Mouse (Mus musculus) forebrain, embryonic 14.5 days (tissue): ENCODE data around the gene Pcsk4. TPM values are rescaled to one million over a fixed set of nuclear protein-coding genes. Genes with fewer than 3 reads are reported as not detected.

Experiments
- ATAC-seq: fragments of 200-750 bp; cut with Nextera tagmentation; 2 replicates; pipeline ENCODE4 v1.8.0; 2017; ENCODE audit warnings: mild to moderate bottlenecking, moderate library complexity
- DNase-seq: peaks from one replicate; pipeline ENCODE4 v3.0.0-alpha.2; 2015; ENCODE audit warnings: low spot score
- H3K27ac ChIP-seq: fragments of 300-500 bp; sonication (generic); 2 replicates; pipeline ENCODE4 v1.5.1; 2014; ENCODE audit warnings: low read depth, mild to moderate bottlenecking, control low read depth, low read length, moderate library complexity
- H3K27me3 ChIP-seq: fragments of 300-500 bp; sonication (generic); replicated peaks from 2 replicates; pipeline ENCODE4 v1.6.1; 2014; ENCODE audit warnings: low read length, control low read depth, mixed read lengths; ENCODE audit not compliant: control insufficient read depth, insufficient read depth
- H3K36me3 ChIP-seq: fragments of 300-500 bp; sonication (generic); 2 replicates; pipeline ENCODE4 v1.6.1; 2014; ENCODE audit warnings: low read length, control low read depth; ENCODE audit not compliant: control insufficient read depth, insufficient read depth
- H3K4me1 ChIP-seq: fragments of 300-500 bp; sonication (generic); 2 replicates; pipeline ENCODE4 v1.6.1; 2014; ENCODE audit warnings: antibody characterized with exemption, low read length, control low read depth; ENCODE audit not compliant: control insufficient read depth, insufficient read depth
- H3K4me2 ChIP-seq: fragments of 300-500 bp; sonication (generic); 2 replicates; pipeline ENCODE4 v1.6.1; 2014; ENCODE audit warnings: mild to moderate bottlenecking, control low read depth, low read length
- H3K4me3 ChIP-seq: fragments of 300-500 bp; sonication (generic); 2 replicates; pipeline ENCODE4 v1.5.1; 2014; ENCODE audit warnings: low read depth, low read length, control low read depth
- H3K9ac ChIP-seq: fragments of 300-500 bp; sonication (generic); 2 replicates; pipeline ENCODE4 v1.6.1; 2014; ENCODE audit warnings: mild to moderate bottlenecking, low read length, control low read depth, moderate library complexity
- H3K9me3 ChIP-seq: fragments of 300-500 bp; sonication (generic); replicated peaks from 2 replicates; pipeline ENCODE4 v1.6.1; 2016; ENCODE audit warnings: low read length, control low read depth, mixed read lengths; ENCODE audit not compliant: control insufficient read depth
- WGBS: fragments of 180-500 bp; shearing (Covaris S2); extraction: QIAGEN DNeasy Blood & Tissue Kit; methylation state at CpG from one replicate; pipeline ENCODE4 v1.1.7; 2014; 5-methylcytosine and 5-hydroxymethylcytosine counted together
- polyA plus RNA-seq: library from polyadenylated mRNA; unstranded; fragments of >200 nt; fragmentation: Nextera tagmentation; extraction: Ambion mirVana; gene quantifications from 2 replicates; pipeline ENCODE4 v1.2.1, GENCODE M21; 2014

Pcsk4 gene
- polyA plus RNA-seq, 1 experiment from 2014 or later = 1.6 TPM

- Histone ChIP-seq H3K4me2 (no peak overlapping the region), H3K27ac (no peak overlapping the region), H3K9ac (no peak overlapping the region), H3K4me1 (peaks cover 11% of the 10 kb centered on the region), H3K4me3 (no peak overlapping the region), H3K27me3 (peaks cover 7% of the 10 kb centered on the region; the same call in 1 of the 2 replicates), H3K36me3 (no peaks in the 10 kb centered on the region), H3K9me3 (no peaks in the 10 kb centered on the region)
- 83% methylated on average over 10 of the region's 10 CpGs for whole genome bisulfite sequencing
- DNase-seq (no peak), ATAC-seq (no peak)
Observed at GRCm38 (mm10) chr10:80331636-80332524, 2.6 kb upstream of the Pcsk4 start.

GRCm38 (mm10) chr10:80330888-80331287 is 1.6 kb upstream of the Pcsk4 start:
- Histone ChIP-seq H3K4me3 (no peak overlapping the region), H3K9me3 (no peaks in the 10 kb centered on the region), H3K36me3 (no peaks in the 10 kb centered on the region), H3K9ac (0 out of 2 replicates have a peak overlapping the region, but pooled peaks have one; percentile 46), H3K27me3 (peaks cover 7% of the 10 kb centered on the region; the same call in 1 of the 2 replicates), H3K27ac (no peak overlapping the region), H3K4me1 (peaks cover 11% of the 10 kb centered on the region), H3K4me2 (no peak overlapping the region)
- WGBS = 63% methylated on average over 2 of the region's 2 CpGs
- ATAC-seq = no peak
- DNase-seq = no peak

DNA sequence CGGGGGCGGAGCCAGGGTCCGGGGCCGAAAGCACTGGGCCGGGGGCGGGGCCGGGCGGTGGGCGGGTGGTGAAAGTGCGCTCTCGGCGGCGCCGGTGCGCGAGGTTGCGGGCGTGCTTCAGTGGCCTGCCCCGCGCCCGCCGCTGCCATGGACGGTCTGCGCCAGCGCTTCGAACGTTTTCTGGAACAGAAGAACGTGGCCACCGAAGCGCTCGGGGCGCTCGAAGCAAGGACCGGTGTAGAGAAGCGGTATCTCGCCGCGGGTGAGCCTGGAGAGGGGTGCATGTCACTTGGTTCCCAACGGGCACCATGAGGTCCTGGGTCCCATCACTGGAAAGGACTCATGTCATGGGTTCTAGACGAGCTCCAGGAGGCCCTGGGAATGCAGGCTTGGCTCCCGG is 786 bp upstream of the Pcsk4 start:
- H3K36me3 ChIP-seq = no peaks in the 10 kb centered on the region
- peak overlapping the region; percentile 46 for H3K9ac ChIP-seq
- H3K4me3 ChIP-seq = peak overlapping the region; percentile 40
- ATAC-seq = no peak
- DNase-seq = no peak
- no peak overlapping the region for H3K27ac ChIP-seq
- WGBS = 1% methylated on average over 40 of the region's 41 CpGs
- peaks cover 7% of the 10 kb centered on the region; the same call in 1 of the 2 replicates for H3K27me3 ChIP-seq
- H3K9me3 ChIP-seq = no peaks in the 10 kb centered on the region
- H3K4me1 ChIP-seq = peaks cover 11% of the 10 kb centered on the region
- peak overlapping the region; percentile 79 for H3K4me2 ChIP-seq

GRCm38 (mm10) chr10:80325045-80325444 is 4.3 kb downstream of the Pcsk4 start:
- DNase-seq = no peak
- Histone ChIP-seq H3K27me3 (no peaks in the 10 kb centered on the region), H3K9me3 (no peaks in the 10 kb centered on the region), H3K4me3 (no peak overlapping the region), H3K4me2 (no peak overlapping the region), H3K9ac (no peak overlapping the region), H3K4me1 (peaks cover 13% of the 10 kb centered on the region), H3K36me3 (no peaks in the 10 kb centered on the region), H3K27ac (no peak overlapping the region)
- ATAC-seq = no peak
- WGBS = 82% methylated on average over 21 of the region's 21 CpGs

GRCm38 (mm10) chr10:80324120-80325037 is 4.9 kb downstream of the Pcsk4 start:
- Histone ChIP-seq H3K9me3 (no peaks in the 10 kb centered on the region), H3K36me3 (no peaks in the 10 kb centered on the region), H3K27me3 (no peaks in the 10 kb centered on the region), H3K4me1 (peaks cover 16% of the 10 kb centered on the region), H3K4me3 (no peak overlapping the region), H3K4me2 (peak overlapping the region; percentile 88; the same call in 1 of the 2 replicates), H3K27ac (no peak overlapping the region), H3K9ac (no peak overlapping the region)
- ATAC-seq = no peak
- DNase-seq = no peak
- 79% methylated on average over 17 of the region's 17 CpGs for WGBS

- ATAC-seq (peak; percentile 16; the same call in 1 of the 2 replicates), DNase-seq (no peak)
- H3K27me3 ChIP-seq = no peaks in the 10 kb centered on the region
- no peak overlapping the region for H3K27ac ChIP-seq
- WGBS = 2% methylated on average over 42 of the region's 46 CpGs
- peak overlapping the region; percentile 88 for H3K4me2 ChIP-seq
- H3K4me3 ChIP-seq = peak overlapping the region; percentile 39
- no peaks in the 10 kb centered on the region for H3K9me3 ChIP-seq
- peaks cover 14% of the 10 kb centered on the region for H3K4me1 ChIP-seq
- H3K9ac ChIP-seq = peak overlapping the region; percentile 59
- H3K36me3 ChIP-seq = peaks cover 4% of the 10 kb centered on the region; the same call in 1 of the 2 replicates
Observed at GRCm38 (mm10) chr10:80323261-80324119, 5.8 kb downstream of the Pcsk4 start.

GRCm38 (mm10) chr10:80322811-80323211 is 6.5 kb downstream of the Pcsk4 start:
- H3K4me2 ChIP-seq = peak overlapping the region; percentile 88
- peaks cover 11% of the 10 kb centered on the region for H3K36me3 ChIP-seq
- H3K27me3 ChIP-seq = no peaks in the 10 kb centered on the region
- peak overlapping the region; percentile 59 for H3K9ac ChIP-seq
- peaks cover 14% of the 10 kb centered on the region for H3K4me1 ChIP-seq
- peak overlapping the region; percentile 39 for H3K4me3 ChIP-seq
- no peak for DNase-seq
- WGBS = 4% methylated on average over 28 of the region's 28 CpGs
- no peak overlapping the region for H3K27ac ChIP-seq
- H3K9me3 ChIP-seq = no peaks in the 10 kb centered on the region
- ATAC-seq = 0 out of 2 replicates have a peak, but pooled peaks have one; percentile 4
